Mouse (Mus musculus): ENCODE measurements around the gene Ppara. TPM values are rescaled to one million over a fixed set of nuclear protein-coding genes. Genes with fewer than 3 reads are reported as not detected.

The Ppara gene
- polyA plus RNA-seq, 1 experiment from 2014 or later = 14.3 TPM

- no peaks in the 10 kb centered on the region for H3K36me3 ChIP-seq (ENCODE audit: control insufficient read depth, insufficient read depth)
- H3K4me1 ChIP-seq (replicated peaks; ENCODE audit: control insufficient read depth, insufficient read depth, low read length) = peaks cover 10% of the 10 kb centered on the region; the same call in 1 of the 2 replicates
- no peak for ATAC-seq
- H3K9ac ChIP-seq (ENCODE audit: low read depth, low read length) = no peak overlapping the region
- no peaks in the 10 kb centered on the region for H3K9me3 ChIP-seq (ENCODE audit: control insufficient read depth)
- H3K4me3 ChIP-seq (ENCODE audit: low read depth, low read length) = no peak overlapping the region
- peak overlapping the region; percentile 51 for H3K4me2 ChIP-seq (replicated peaks; ENCODE audit: low read depth)
- H3K27me3 ChIP-seq (replicated peaks; ENCODE audit: control insufficient read depth, insufficient read depth, low read length) = no peaks in the 10 kb centered on the region
- TF ChIP-seq CTCF (IDR thresholded peaks at IDR 0.05; ENCODE audit: low read depth) = no peak
- 0 out of 2 replicates have a peak overlapping the region, but pooled peaks have one; percentile 16 for H3K27ac ChIP-seq (ENCODE audit: low read depth, low read length)
- 39% methylated on average over 13 of the region's 13 CpGs for WGBS
Observed at GRCm38 (mm10) chr15:85746671-85747070, 11.9 kb downstream of the Ppara start.

- Histone ChIP-seq H3K4me2 (replicated peaks; ENCODE audit: low read depth) (no peak overlapping the region), H3K27ac (ENCODE audit: low read depth, low read length) (no peak overlapping the region), H3K4me3 (ENCODE audit: low read depth, low read length) (no peak overlapping the region), H3K9me3 (ENCODE audit: control insufficient read depth) (no peaks in the 10 kb centered on the region), H3K9ac (ENCODE audit: low read depth, low read length) (no peak overlapping the region), H3K4me1 (replicated peaks; ENCODE audit: control insufficient read depth, insufficient read depth, low read length) (peaks cover 8% of the 10 kb centered on the region; the same call in 1 of the 2 replicates), H3K27me3 (replicated peaks; ENCODE audit: control insufficient read depth, insufficient read depth, low read length) (no peaks in the 10 kb centered on the region), H3K36me3 (ENCODE audit: control insufficient read depth, insufficient read depth) (no peaks in the 10 kb centered on the region)
- no peak for ATAC-seq
- WGBS = 90% methylated on average over 5 of the region's 5 CpGs
- TF ChIP-seq CTCF (IDR thresholded peaks at IDR 0.05; ENCODE audit: low read depth) = no peak
Observed at GRCm38 (mm10) chr15:85747951-85748350, 13.2 kb downstream of the Ppara start.

- Histone ChIP-seq H3K4me3 (ENCODE audit: low read depth, low read length) (no peak overlapping the region), H3K27ac (ENCODE audit: low read depth, low read length) (no peak overlapping the region), H3K9ac (ENCODE audit: low read depth, low read length) (no peak overlapping the region), H3K9me3 (ENCODE audit: control insufficient read depth) (no peaks in the 10 kb centered on the region), H3K4me2 (replicated peaks; ENCODE audit: low read depth) (no peak overlapping the region), H3K27me3 (replicated peaks; ENCODE audit: control insufficient read depth, insufficient read depth, low read length) (no peaks in the 10 kb centered on the region), H3K4me1 (replicated peaks; ENCODE audit: control insufficient read depth, insufficient read depth, low read length) (peaks cover 8% of the 10 kb centered on the region; the same call in 1 of the 2 replicates), H3K36me3 (ENCODE audit: control insufficient read depth, insufficient read depth) (no peaks in the 10 kb centered on the region)
- WGBS = 81% methylated on average over 3 of the region's 3 CpGs
- TF ChIP-seq CTCF (IDR thresholded peaks at IDR 0.05; ENCODE audit: low read depth) = no peak
- ATAC-seq = no peak
Observed at GRCm38 (mm10) chr15:85748466-85748865, 13.7 kb downstream of the Ppara start.

DNA sequence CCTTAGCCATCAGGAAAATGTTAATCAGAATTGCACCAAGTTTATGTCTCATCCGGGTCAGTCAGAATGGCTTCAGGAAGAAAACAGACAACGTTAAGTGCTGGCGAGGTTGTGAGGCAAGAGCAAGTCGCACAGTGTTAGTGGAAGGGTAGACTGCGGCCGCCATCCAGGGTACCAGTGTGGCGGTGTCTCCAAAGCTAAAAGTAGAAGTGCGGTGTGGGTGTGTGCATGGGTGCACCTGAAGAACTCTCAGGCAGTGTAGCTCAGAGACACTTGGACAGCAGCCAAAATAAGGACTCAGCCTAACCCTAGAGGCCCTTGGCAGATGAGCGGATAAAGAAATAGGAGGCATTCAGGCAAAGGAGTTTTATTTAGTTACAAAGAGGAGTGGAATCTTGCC is 14.4 kb downstream of the Ppara start:
- H3K4me3 ChIP-seq (ENCODE audit: low read depth, low read length) = no peak overlapping the region
- no peak for TF ChIP-seq CTCF (IDR thresholded peaks at IDR 0.05; ENCODE audit: low read depth)
- no peak overlapping the region for H3K27ac ChIP-seq (ENCODE audit: low read depth, low read length)
- H3K4me2 ChIP-seq (replicated peaks; ENCODE audit: low read depth) = no peak overlapping the region
- no peaks in the 10 kb centered on the region for H3K36me3 ChIP-seq (ENCODE audit: control insufficient read depth, insufficient read depth)
- 56% methylated on average over 9 of the region's 9 CpGs for WGBS
- peaks cover 8% of the 10 kb centered on the region; the same call in 1 of the 2 replicates for H3K4me1 ChIP-seq (replicated peaks; ENCODE audit: control insufficient read depth, insufficient read depth, low read length)
- ATAC-seq = 0 out of 2 replicates have a peak, but pooled peaks have one; percentile 7
- H3K9ac ChIP-seq (ENCODE audit: low read depth, low read length) = no peak overlapping the region
- H3K27me3 ChIP-seq (replicated peaks; ENCODE audit: control insufficient read depth, insufficient read depth, low read length) = no peaks in the 10 kb centered on the region
- H3K9me3 ChIP-seq (ENCODE audit: control insufficient read depth) = no peaks in the 10 kb centered on the region

DNA sequence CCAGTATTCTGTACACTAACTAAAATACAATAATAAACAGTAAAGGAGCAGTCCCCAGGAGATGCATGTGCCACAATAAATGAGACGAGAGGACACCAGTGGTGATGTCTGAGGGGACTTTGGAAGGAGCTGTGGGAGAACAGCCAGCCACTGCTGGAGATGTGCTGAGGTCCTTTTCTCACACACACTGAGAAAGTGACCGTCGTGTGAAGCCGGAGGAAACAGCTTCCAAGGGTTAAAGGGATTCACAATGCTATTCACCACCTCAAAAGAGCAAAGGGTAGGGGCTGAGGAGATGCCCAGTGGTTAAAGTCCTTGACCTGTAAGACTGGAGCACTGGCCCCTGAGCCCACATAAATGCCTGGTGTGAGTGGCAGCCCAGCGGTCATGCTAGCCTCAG is 15.3 kb downstream of the Ppara start:
- Histone ChIP-seq H3K36me3 (ENCODE audit: control insufficient read depth, insufficient read depth) (no peaks in the 10 kb centered on the region), H3K4me1 (replicated peaks; ENCODE audit: control insufficient read depth, insufficient read depth, low read length) (peaks cover 13% of the 10 kb centered on the region; the same call in 1 of the 2 replicates), H3K4me2 (replicated peaks; ENCODE audit: low read depth) (no peak overlapping the region), H3K27ac (ENCODE audit: low read depth, low read length) (no peak overlapping the region), H3K9me3 (ENCODE audit: control insufficient read depth) (no peaks in the 10 kb centered on the region), H3K9ac (ENCODE audit: low read depth, low read length) (no peak overlapping the region), H3K4me3 (ENCODE audit: low read depth, low read length) (no peak overlapping the region), H3K27me3 (replicated peaks; ENCODE audit: control insufficient read depth, insufficient read depth, low read length) (no peaks in the 10 kb centered on the region)
- WGBS = 80% methylated on average over 5 of the region's 5 CpGs
- ATAC-seq = no peak
- no peak for TF ChIP-seq CTCF (IDR thresholded peaks at IDR 0.05; ENCODE audit: low read depth)

GRCm38 (mm10) chr15:85752655-85753054 is 17.9 kb downstream of the Ppara start:
- Histone ChIP-seq H3K4me2 (replicated peaks; ENCODE audit: low read depth) (no peak overlapping the region), H3K27me3 (replicated peaks; ENCODE audit: control insufficient read depth, insufficient read depth, low read length) (no peaks in the 10 kb centered on the region), H3K27ac (ENCODE audit: low read depth, low read length) (no peak overlapping the region), H3K9me3 (ENCODE audit: control insufficient read depth) (no peaks in the 10 kb centered on the region), H3K4me3 (ENCODE audit: low read depth, low read length) (no peak overlapping the region), H3K4me1 (replicated peaks; ENCODE audit: control insufficient read depth, insufficient read depth, low read length) (0 out of 2 replicates have a peak, but pooled peaks cover 11% of the 10 kb centered on the region), H3K9ac (ENCODE audit: low read depth, low read length) (no peak overlapping the region), H3K36me3 (ENCODE audit: control insufficient read depth, insufficient read depth) (0 out of 2 replicates have a peak, but pooled peaks cover 4% of the 10 kb centered on the region)
- no peak for TF ChIP-seq CTCF (IDR thresholded peaks at IDR 0.05; ENCODE audit: low read depth)
- ATAC-seq = no peak
- 51% methylated on average over 2 of the region's 2 CpGs for WGBS
